Comparison of ENCODE assay signal across 21 mouse cellular contexts in genomic region chr16:12753181-12753580, GRCm38 (mm10).
"Had no signal": no experiment of that assay in that cellular context is flagged by ENCODE, and none has a peak within 500 bp of the region (broad histone marks: within the 10 kb centered on the region; RNA-seq: fewer than 3 reads in every experiment).

No protein-coding gene starts in this region.

- H3K27me3 ChIP-seq: limb, embryonic 13.5 days; liver, embryonic 12.5 days; liver, embryonic 15.5 days; lung, embryonic 15.5 days had no signal

- H3K27ac ChIP-seq: layer of hippocampus, adult 2 months; limb, embryonic 10.5 days; limb, embryonic 13.5 days; liver, embryonic 12.5 days; liver, embryonic 15.5 days; lung, embryonic 15.5 days; stomach, postnatal 0 days had no signal

- DNase-seq: layer of hippocampus, adult 9-11 months; liver; lung, adult 18-20 months; lung, postnatal 10 days; lung, postnatal 4 days; midbrain, embryonic 14.5 days; right cerebral cortex, adult 18-20 months; right cerebral cortex, postnatal 14 days; right cerebral cortex, postnatal 4 days; thymus, adult 2 months; thymus, postnatal 14 days; thymus, postnatal 4 days had no signal

- H3K4me1 ChIP-seq: limb, embryonic 10.5 days; limb, embryonic 13.5 days; liver, embryonic 12.5 days; liver, embryonic 15.5 days; lung, embryonic 15.5 days had no signal

- H3K36me3 ChIP-seq: limb, embryonic 10.5 days; limb, embryonic 13.5 days; liver, embryonic 12.5 days; liver, embryonic 15.5 days; lung, embryonic 15.5 days had no signal

- H3K4me3 ChIP-seq: layer of hippocampus, adult 2 months; limb, embryonic 10.5 days; limb, embryonic 13.5 days; liver, embryonic 12.5 days; liver, embryonic 15.5 days; lung, embryonic 15.5 days had no signal

- ATAC-seq: inflammation-experienced regulatory T-cells, adult 6 months; liver, embryonic 12.5 days had no signal

- H3K4me2 ChIP-seq: limb, embryonic 13.5 days; liver, embryonic 12.5 days; liver, embryonic 15.5 days; lung, embryonic 15.5 days; midbrain, embryonic 11.5 days had no signal

- H3K9me3 ChIP-seq: limb, embryonic 10.5 days; limb, embryonic 13.5 days; liver, embryonic 12.5 days; liver, embryonic 15.5 days; lung, embryonic 15.5 days had no signal

- H3K9ac ChIP-seq: limb, embryonic 13.5 days; liver, embryonic 12.5 days; liver, embryonic 15.5 days; lung, embryonic 15.5 days had no signal
